Mouse (Mus musculus) macrophage (primary cell): Measurements from ENCODE around the gene Zfp777. TPM values are rescaled to one million over a fixed set of nuclear protein-coding genes. Genes with fewer than 3 reads are reported as not detected.
A peak's percentile ranks its signal among the peaks of the same experiment; 100 is the strongest.

Experiments used
- H3K27ac ChIP-seq: fragments of 350-480 bp; formaldehyde crosslinking; 2 replicates; pipeline ENCODE4 v1.9.0; 2021
- H3K36me3 ChIP-seq: fragments of 350-480 bp; formaldehyde crosslinking; 2 replicates; pipeline ENCODE4 v1.9.0; 2021; ENCODE audit errors: inconsistent target
- H3K4me3 ChIP-seq: fragments of 350-480 bp; formaldehyde crosslinking; 2 replicates; pipeline ENCODE4 v1.9.0; 2021; ENCODE audit errors: inconsistent target
- H3K79me2 ChIP-seq: fragments of 350-480 bp; formaldehyde crosslinking; 2 replicates; pipeline ENCODE4 v1.9.0; 2021; ENCODE audit errors: inconsistent target
- WGBS: methylation state at CpG from one replicate; pipeline ENCODE4 v1.1.7; 2026; ENCODE audit warnings: inconsistent platforms; ENCODE audit not compliant: missing documents; 5-methylcytosine and 5-hydroxymethylcytosine counted together
- polyA plus RNA-seq: library from polyadenylated mRNA; stranded (reverse); fragments of 250-400 nt; gene quantifications from 3 replicates; pipeline ENCODE4 v1.2.4, GENCODE M21; 2018; ENCODE audit warnings: inconsistent platforms
- total RNA-seq, 78 experiments: library from RNA; depleted of rRNA; stranded (reverse); fragments of 250-400 nt; gene quantifications; 1 replicate in 9 of 78; 2 replicates in 24 of 78; 3 replicates in 43 of 78; 4 replicates in 2 of 78; pipeline ENCODE4 v1.2.4; 2018; ENCODE audit warnings: inconsistent platforms in 56 of 78

The Zfp777 gene
- total RNA-seq (2018; cell fraction: chromatin; rRNA removed) = 10 to 100 TPM in 25 of 26 experiments, 1 to 10 TPM in 1; 5.2 to 61.5 (median 32.2) TPM
- total RNA-seq (2018; cell fraction: cytosol; rRNA removed) = 10 to 100 TPM in 7 of 26 experiments, 1 to 10 TPM in 19; 3.5 to 12.3 (median 9.2) TPM
- total RNA-seq (2018; cell fraction: nucleus; rRNA removed) = 10 to 100 TPM in 21 of 26 experiments, 1 to 10 TPM in 5; 8.0 to 33.9 (median 15.1) TPM
- polyA plus RNA-seq = 6.4 to 12.6 TPM (median 11.2 TPM) in 3 replicates

DNA sequence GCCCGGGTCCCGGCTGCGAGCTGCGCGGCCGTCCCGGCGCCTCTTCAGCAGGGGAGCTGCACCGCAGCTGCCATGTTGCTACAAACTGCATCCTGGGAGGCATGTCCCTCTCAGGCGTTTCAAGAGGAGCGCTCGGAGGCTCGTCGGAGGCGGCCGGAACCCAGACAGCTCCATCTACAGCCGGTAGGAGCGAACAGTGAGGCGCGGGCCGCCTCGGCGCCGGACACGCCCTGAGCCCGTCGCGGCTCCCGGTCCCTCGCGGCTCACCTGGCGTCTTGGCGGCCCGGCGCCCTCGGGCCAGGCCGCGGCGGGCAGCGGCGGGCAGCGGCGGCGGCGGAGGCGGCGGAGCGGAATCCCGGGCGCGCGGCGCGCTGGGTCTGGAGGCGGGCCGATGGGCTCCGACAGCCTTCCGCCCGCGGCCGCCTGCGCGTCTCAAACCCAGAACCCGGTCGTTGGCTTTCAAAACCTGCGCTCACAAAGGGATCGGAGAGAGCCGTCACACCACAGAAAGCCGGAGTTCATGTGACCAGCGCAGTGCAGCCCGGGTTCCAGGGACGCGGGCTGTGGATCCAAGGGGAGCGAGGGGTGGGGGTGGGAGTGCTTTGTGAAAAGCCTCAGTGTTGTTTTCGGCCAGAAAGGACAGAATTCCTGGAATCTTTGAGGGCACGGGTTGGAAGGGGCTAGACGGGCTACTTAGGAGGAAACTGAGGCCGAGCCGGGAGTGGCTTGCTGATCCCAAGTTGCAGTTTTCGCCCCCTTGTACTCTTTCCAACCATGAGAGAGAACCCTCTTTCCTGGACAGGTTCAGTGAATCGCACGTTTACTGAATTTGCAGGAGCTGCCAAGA lies at the start of gene Zfp777:
Gene Zfp777 (minus strand): TSS at position 486 of the 847 bp plus-strand sequence.
- peak within 1 kb of the TSS; percentile 58 for H3K4me3 ChIP-seq
- peaks cover 16% of the 10 kb centered on the region; the same call in 1 of the 2 replicates for H3K79me2 ChIP-seq
- H3K36me3 ChIP-seq = no peaks in the 10 kb centered on the region
- peak within 1 kb of the TSS; percentile 28; the same call in 1 of the 2 replicates for H3K27ac ChIP-seq
- WGBS = under 1% methylated on average over 82 of the region's 82 CpGs

DNA sequence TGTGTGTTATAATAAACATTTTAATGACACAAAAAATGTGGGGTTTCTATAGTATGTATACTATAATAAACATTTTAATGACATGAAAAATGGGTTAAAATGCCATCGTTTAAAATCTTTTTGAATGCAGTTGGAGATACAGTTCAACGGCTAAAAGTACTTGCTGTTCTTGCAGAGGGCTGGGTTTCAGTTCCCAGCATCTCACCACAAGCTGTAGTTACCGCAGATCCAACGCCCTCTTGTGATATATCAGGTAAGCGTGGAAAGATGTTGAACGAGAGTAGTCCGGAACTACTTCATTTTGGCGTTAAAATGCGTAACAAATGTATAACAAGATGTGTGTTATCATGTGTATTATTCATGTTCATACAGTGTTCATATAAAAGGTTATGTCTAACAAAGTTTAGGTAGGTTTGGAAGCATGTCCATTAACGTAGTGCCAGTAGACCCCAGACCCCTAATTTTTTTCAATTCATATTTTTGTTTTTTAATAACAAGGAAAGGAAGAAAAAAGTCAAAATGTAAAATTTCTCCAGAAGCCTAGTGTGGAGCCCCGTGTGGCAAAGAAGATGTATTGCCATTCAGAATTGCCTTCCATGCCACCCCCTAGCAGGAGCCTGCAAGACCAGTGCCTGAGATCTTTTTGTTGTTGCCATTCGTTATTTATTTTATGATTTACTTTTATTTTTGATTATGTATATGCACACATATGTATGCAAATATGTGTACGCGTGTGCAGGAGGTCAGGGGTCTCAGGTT lies 38.4 kb upstream of the Zfp777 start:
- H3K36me3 ChIP-seq = peaks cover 12% of the 10 kb centered on the region
- peaks cover 14% of the 10 kb centered on the region; the same call in 1 of the 2 replicates for H3K79me2 ChIP-seq
- 38% methylated on average over 14 of the region's 14 CpGs for WGBS
- H3K27ac ChIP-seq = no peak overlapping the region
- peak overlapping the region; percentile 11; the same call in 1 of the 2 replicates for H3K4me3 ChIP-seq

DNA sequence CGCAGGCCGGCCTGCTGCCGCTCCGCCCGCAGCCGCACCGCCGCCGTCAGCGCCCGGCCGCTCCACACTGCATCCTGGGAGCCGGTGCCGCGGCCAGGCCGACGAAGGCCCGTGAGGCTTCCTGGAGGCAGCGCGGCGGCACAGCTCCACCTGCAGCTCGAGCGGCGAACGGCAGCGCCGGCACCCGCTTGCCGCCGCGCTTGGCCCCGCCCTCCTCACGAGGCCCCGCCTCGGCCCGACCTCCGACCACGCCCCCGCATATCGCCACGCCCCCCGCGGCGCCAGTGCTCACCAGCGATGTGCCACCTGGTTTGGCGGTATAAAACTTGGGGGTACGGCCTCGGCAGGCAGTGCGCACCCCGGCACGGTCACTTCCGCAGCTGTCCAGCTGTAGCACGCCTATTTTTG lies 37.8 kb upstream of the Zfp777 start, which contains the start of gene Zfp746:
Gene Zfp746 (minus strand): TSS at position 123 of the 408 bp plus-strand sequence.
- Histone ChIP-seq H3K27ac (peak within 1 kb of the TSS; percentile 10; the same call in 1 of the 2 replicates), H3K4me3 (peak within 1 kb of the TSS; percentile 57), H3K79me2 (peaks cover 14% of the 10 kb centered on the region; the same call in 1 of the 2 replicates), H3K36me3 (peaks cover 18% of the 10 kb centered on the region)
- WGBS = under 1% methylated on average over 53 of the region's 53 CpGs

DNA sequence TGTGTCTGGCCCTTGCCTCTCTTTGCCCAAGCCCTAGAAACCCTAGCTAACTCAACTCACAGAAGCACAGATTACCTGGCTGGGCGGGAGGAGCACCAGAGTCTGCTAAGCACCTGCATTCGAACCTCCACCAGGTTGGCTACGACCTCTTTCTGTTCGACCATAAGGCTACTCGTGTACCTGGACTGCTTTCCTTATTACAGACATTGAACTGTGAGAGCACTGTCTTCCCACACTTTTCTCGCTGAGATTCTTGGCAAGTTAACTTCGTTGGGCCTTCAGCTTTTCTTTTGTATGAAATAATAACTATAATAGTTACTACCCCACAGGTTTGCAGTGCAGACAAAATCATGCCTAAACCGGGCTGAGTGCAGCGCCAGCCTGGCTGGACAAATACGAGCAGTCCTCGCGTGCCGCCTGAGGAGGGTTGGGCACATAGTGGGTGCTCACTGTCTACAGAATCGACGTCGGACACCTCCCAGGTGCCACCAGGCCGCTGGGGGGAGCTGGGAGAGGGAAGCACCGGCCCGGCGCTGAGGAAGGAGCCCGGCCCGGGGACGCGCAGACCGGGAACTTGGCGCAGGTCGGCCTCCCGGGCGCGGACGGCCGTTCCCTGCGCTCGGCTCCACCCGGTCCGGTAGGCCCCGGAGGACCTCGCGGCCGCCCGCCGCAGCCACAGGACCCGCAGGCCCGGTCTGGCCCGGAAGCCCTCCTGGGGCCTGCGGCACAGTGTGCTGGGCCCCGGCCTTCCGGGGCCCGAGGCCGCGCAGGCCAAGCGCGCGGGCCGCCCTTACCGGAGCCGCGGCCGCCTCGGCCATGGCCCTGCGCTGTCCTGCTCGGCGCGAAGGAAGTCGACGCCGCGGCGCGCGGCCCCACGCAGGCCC lies 37.1 kb upstream of the Zfp777 start:
- peak overlapping the region; percentile 10; the same call in 1 of the 2 replicates for H3K27ac ChIP-seq
- peak overlapping the region; percentile 57 for H3K4me3 ChIP-seq
- H3K36me3 ChIP-seq = peaks cover 25% of the 10 kb centered on the region
- WGBS = 3% methylated on average over 48 of the region's 72 CpGs
- peaks cover 14% of the 10 kb centered on the region; the same call in 1 of the 2 replicates for H3K79me2 ChIP-seq

DNA sequence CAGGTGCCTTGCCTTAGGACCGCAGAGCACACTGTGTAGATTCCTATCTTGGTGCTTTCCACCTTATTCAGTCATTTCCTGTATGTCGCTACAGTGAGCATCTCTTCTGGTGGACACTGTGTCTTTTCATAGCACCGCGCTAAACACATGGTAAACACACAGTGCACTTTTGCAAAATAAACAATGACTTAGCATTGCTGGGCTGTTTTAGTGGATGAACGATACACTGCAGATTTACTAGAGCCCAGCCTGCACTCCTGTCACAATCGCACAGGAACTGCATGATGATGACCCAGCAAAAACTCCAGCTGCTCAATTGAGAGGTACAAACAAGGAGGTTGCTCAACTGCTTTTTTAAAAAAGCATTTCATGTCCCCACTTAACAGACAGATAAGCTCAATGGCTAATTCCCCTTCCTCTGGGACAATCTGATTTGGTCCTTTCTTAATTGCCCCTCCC lies 35.1 kb upstream of the Zfp777 start:
- Histone ChIP-seq H3K4me3 (no peak overlapping the region), H3K79me2 (peaks cover 14% of the 10 kb centered on the region; the same call in 1 of the 2 replicates), H3K27ac (peak overlapping the region; percentile 33; the same call in 1 of the 2 replicates), H3K36me3 (peaks cover 45% of the 10 kb centered on the region)
- WGBS = 25% methylated on average over 6 of the region's 6 CpGs

DNA sequence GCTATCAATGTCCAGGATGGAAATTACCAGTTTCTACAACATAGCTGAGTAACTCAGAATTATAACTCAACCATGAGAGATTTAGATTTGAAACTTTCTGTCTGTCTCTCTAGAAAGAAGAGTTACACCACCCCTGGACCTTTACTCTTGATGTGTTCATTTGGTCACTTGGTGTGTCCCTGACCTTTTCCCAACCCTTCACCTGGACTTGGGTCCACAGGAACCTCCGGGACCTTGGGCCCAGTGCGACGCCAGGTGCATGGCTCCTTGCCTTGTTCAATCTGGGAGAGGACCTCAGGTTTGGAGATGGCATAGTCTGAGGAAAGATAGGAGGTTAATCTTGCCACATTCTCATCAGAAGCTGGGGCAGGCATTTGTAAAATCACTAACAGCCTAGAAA lies 33.2 kb upstream of the Zfp777 start:
- WGBS = 92% methylated on average over 3 of the region's 3 CpGs
- Histone ChIP-seq H3K36me3 (peaks cover 63% of the 10 kb centered on the region), H3K27ac (no peak overlapping the region), H3K4me3 (no peak overlapping the region), H3K79me2 (peaks cover 14% of the 10 kb centered on the region; the same call in 1 of the 2 replicates)

DNA sequence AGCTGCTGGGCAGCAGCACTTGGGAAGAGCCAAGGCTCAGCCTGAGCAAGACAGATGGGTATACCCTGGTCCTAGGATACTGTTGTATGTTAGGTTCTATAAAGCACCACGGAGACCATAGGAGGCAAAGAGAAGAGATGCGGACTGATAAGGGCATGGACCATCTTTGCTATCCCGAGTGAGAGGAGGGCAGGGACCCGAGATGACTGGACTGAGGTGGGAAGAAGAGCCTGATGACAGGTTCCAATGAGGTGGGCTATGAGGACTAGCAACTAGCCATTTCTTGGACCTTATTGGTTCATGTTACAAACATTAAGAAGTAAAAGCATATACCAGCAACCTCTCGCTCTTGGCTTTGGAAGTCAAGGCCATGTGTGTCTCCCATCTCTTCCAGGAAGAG lies 32.3 kb upstream of the Zfp777 start:
- Histone ChIP-seq H3K79me2 (peaks cover 14% of the 10 kb centered on the region; the same call in 1 of the 2 replicates), H3K27ac (no peak overlapping the region), H3K4me3 (no peak overlapping the region), H3K36me3 (peaks cover 72% of the 10 kb centered on the region)
- 94% methylated on average over 5 of the region's 5 CpGs for WGBS

DNA sequence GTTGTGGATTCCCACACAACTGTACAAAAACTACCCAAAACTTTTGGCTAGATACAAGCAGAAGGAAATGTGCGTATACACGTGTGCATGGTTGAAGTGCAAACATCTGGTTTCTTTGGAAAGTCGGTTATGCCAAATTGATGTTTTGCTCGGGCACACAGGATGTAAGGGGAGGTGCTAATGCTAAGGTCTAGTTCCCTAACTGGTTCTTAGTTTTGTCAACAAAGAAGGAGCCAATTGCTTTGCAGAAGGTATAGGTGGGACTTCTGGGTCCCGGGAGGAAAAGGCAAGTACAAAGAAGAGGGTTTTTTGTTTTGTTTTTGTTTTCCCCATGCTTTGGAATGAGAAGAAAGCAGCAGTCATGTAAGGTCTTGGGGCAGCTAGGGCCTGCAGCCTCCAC lies 24.6 kb upstream of the Zfp777 start:
- peaks cover 37% of the 10 kb centered on the region for H3K36me3 ChIP-seq
- no peak overlapping the region for H3K27ac ChIP-seq

DNA sequence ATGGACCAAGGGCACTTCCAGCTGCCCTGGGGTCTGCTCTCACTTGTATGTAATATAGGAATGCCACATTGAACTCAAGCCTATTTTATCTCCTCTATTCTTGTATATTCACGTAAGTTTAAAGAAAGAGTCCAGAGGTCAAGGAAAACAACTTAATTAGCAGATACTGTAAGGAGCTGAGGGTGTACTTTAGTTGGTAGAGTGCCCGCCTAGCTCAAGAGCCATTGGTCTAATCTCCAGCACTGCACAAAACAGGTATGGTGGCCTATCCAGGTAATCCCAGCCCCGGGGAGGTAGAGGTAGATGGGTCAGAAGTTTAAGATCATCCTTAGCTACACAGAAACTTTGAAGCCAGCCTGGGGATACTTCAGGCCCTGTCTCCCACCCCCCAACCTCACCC lies 18.8 kb upstream of the Zfp777 start:
- no peak overlapping the region for H3K27ac ChIP-seq
- WGBS = 95% methylated on average over 3 of the region's 3 CpGs
- no peak overlapping the region for H3K4me3 ChIP-seq
- H3K36me3 ChIP-seq = peaks cover 60% of the 10 kb centered on the region
- H3K79me2 ChIP-seq = no peaks in the 10 kb centered on the region

More for the DNA sequence above, 24.6 kb upstream of the Zfp777 start:
- Histone ChIP-seq H3K4me3 (no peak overlapping the region), H3K79me2 (no peaks in the 10 kb centered on the region)
- 18% methylated on average over 5 of the region's 5 CpGs for WGBS

DNA sequence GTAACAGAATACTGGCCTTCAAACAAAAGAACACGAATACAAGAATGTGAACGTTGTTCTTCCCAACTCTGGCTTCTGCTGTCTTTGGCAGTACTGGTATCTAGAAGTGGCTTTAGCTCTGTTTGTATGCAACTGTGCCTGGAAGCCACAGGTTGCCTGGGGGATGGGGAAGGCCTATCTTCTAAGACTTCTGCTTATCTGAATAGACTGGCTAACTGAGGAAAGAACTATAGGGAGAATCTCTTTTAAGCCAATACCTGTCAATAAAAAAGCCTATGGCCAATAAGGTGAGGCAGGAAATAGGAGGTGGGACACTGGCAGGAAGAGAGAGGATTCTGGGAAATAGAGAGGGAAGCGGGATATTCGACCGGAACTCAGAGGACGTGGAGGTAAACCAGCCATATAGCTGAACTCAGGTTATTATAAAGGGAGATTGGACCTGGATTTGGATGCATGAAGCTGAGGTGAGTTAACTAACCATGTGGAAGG lies 16.9 kb upstream of the Zfp777 start:
- H3K27ac ChIP-seq = no peak overlapping the region
- 95% methylated on average over 6 of the region's 6 CpGs for WGBS
- H3K36me3 ChIP-seq = peaks cover 62% of the 10 kb centered on the region
- H3K4me3 ChIP-seq = no peak overlapping the region
- H3K79me2 ChIP-seq = no peaks in the 10 kb centered on the region

DNA sequence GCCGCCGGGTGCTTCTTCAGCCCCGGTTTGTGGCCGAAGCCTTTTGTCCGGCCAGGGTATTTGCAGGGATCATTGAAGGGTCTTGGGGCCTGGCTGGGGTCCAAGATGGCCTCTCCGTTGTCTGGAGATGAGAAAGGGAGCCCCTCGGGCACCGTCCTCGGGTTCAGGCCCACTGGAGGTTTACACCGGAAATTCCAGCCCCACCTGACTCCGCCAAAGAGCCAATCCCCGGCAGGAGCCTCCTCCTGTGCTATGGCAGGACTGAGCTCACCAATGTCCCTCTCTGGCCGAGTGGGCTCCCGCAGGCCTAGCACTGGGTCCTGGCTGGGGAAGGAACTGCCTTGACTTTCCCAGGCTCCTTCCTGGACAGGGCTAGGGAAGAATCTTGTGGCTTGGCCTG lies 15.7 kb upstream of the Zfp777 start:
- Histone ChIP-seq H3K4me3 (no peak overlapping the region), H3K36me3 (peaks cover 62% of the 10 kb centered on the region), H3K27ac (no peak overlapping the region), H3K79me2 (no peaks in the 10 kb centered on the region)
- WGBS = 98% methylated on average over 14 of the region's 14 CpGs

DNA sequence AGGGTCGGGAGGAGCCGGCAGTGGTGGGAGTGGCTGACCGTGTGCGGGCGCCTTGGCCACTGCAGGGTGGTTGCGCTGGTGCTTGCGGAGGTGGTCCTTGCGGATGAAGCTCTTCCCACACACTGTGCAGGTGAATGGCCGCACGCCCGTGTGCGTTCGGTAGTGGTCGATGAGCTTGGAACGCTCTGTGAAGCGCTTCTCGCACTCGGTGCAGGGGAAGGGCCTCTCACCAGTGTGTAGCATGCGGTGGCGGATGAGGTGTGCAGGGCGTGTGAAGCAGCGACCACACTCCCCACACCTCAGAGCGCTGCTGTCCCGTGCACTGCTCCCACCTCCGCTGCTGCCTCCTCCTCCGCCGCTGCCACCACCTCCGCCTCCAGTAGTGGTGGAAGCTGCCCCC lies 15.2 kb upstream of the Zfp777 start:
- Histone ChIP-seq H3K79me2 (no peaks in the 10 kb centered on the region), H3K4me3 (no peak overlapping the region), H3K27ac (no peak overlapping the region), H3K36me3 (peaks cover 62% of the 10 kb centered on the region)
- 97% methylated on average over 24 of the region's 28 CpGs for WGBS

DNA sequence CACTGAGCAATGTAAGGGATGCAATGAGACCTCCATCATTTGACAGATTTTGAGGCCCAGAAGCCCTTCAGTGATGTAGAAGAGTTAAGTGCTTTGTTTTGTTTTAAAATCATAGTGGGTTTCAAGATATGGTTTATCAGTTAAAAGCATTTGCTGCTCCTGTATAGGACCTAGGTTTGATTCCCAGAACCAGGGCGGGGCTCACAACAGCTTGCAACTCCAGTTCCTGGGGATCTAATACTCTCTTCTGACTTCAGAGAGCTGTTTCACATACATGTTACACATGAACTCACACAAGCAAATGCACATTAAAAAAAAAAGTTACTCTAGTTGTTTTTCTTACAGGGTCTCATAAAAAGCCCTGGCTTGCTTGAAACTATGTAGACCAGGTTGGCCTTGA lies 12.2 kb upstream of the Zfp777 start:
- no peak overlapping the region for H3K4me3 ChIP-seq
- H3K36me3 ChIP-seq = peaks cover 33% of the 10 kb centered on the region
- no peak overlapping the region for H3K27ac ChIP-seq
- no peaks in the 10 kb centered on the region for H3K79me2 ChIP-seq
- 94% methylated on average over 1 of the region's 1 CpGs for WGBS
